Mouse (Mus musculus) kidney, adult 11 months (tissue): ENCODE measurements around the gene Svep1.

Source experiments
- DNase-seq: peaks from one replicate; pipeline ENCODE4 v3.0.0; 2022

Svep1 gene

DNA sequence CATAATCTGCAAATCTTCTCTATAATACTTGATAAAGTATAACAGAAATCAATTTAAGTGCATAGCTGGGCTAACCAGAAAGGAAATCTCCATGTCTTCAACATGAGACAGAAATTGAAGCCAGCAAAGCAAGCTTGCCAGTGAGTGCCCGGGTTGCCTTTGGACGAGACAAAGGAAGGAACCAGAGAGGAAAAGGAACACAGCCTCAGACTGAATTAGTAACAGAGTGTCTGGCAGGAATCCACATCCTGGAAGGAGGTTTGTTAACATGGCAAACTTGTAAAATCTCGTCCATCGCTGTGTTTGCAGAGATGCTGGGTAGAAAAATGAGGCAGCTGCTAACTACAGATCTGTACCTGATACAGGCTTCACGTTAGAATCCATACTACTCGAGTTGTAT is 128.7 kb downstream of the Svep1 start:
- no peak for DNase-seq

DNA sequence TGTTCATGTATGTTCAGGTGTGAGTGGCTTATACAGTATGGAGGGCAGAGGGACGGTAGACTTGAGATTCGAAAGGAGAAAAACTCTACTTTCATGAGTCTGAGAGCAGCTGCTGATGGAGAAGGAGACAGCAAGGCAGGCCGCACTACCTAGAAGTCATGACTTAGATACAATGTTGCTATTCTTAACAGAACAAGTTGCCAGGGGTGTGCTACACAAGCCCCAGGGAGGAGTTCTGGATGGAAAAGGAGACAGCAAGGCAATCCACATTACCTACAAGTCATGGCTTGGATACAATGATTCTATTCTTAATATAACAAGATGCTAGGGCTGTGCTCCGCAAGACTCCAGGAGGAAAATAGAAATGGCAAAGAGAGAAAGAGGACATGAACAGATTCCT is 129.1 kb downstream of the Svep1 start:
- DNase-seq, result no peak

DNA sequence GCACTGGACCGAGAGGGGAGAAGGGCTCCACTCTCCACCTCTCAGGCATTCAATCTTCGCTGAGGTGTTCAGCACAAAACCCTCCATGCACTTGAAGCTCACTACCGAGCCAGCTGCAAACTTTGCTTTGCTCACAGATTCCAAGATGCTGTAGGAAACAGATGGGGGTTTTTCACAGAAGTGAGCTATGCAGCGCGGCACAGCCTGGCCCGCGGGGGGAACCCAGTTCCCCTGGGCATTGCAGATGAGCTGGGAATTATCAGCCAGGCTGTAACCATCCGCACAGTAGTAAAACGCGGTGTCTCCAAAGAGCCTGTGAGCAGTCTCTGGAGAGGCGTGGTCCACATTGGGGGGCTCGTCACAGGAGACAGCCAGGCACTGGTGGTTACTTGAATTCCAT is 133.8 kb downstream of the Svep1 start:
- no peak for DNase-seq

DNA sequence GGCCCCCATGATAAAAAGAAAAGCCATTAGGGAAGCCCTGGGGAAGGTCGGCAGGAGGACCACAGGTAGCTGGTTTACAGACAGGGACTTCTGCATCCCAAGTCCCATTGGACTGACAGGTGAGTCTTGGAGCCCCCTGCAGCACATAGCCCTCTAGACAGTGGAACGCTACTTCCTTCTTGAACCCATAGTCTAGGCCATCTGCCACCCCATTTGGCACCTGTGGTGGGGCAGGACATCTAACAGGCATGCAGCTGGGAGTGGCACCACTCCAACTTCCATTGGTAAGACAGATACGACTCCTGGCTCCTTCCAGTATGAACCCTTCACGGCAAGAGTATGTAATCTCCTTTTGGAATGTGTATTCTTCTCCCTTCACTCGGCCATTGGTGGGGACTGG is 137.8 kb downstream of the Svep1 start:
- DNase-seq, result no peak

DNA sequence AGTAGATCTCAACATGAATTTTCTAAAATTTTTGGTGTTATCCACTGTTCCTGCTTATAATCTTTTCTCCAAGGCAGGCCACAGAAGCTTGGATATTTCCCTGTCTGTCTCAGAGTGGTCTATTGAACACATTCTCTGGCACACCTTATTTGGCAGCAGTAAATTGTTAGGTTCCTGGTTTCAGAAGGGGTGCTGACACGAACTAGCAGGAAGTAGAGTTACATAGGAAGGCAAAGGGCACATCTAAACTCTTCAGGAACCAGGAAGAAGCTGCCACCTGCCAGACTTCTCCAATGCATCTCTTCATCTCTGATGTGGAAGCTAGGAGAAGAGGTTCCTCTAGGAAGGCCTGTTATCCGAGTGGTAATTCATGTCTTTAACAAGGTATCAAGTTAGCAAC is 141.9 kb downstream of the Svep1 start:
- DNase-seq, result no peak

DNA sequence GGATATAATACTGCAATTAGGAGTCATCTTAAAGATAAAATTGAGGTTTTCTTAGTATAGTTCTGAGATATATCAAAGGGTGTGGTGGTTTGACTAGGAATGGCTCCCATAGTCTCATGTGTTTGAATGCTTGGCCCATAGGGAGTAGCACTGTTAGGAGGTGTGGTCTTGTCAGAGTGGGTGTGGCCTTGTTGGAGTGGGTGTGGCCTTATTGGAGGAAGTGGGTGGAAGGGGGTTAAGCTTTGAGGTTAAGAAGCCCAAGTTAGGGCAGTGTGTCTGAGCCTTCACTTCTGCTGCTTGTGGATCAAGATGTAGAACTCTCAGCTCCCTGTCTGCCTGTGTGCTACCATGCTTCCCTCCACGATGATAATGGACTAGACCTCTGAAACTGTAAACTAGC is 143.7 kb downstream of the Svep1 start:
- DNase-seq, result no peak

DNA sequence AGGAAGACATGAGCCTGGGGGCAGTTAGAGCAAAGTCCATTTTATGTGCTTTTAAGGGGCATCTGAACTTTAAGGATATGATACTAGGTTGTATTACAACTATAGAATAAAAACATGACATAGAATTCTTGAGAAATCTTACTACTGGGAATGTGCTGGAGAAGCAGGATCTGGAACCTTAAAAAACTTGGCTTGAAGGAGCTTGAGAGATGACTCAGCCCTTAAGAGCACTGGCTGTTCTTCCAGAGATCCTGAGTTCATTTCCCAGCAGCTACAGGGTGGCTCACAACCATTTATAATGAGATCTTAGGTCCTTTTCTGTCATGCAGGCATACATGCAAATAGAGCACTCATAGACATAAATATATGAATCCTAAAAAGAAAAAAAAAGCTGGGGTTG is 151.0 kb downstream of the Svep1 start:
- DNase-seq, result no peak

DNA sequence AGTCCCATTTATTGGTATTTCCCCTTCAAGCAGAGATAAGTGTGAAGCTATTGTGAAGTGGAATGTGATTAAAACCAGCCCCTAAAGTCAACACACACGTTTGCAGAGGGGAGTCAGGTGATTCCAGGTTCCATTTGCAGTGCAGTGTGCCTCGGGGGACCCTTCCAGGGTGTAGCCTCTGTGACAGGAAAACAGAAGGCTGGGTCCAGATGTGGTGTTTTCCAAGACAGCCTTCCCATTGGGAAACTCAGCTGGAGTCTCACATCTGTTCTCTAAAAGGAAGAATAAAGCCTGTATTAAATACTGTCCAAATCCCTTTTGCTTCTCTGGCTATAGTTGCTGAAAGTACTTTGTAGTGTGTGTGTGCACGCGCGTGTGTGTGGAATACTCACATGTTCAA is 152.2 kb downstream of the Svep1 start:
- no peak for DNase-seq

DNA sequence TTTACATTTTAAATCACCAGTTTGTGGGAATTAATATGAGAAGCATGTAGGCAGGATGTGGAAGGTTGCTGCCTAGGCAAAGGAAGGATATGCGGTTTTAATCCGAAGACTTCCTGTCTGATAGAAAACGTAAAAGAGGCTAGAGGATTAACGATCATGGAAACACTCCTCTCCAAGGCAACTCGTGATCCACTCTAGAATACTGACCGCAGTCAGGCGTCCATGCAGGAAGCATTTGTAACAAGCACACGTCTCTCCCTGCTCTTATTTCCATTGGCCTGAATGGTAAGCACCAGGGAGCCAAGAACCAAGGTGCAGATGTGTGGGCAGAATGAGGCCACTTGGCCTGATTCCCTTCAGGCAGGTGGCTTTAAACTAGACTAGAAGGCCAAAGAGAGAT is 155.9 kb downstream of the Svep1 start:
- DNase-seq, result no peak

DNA sequence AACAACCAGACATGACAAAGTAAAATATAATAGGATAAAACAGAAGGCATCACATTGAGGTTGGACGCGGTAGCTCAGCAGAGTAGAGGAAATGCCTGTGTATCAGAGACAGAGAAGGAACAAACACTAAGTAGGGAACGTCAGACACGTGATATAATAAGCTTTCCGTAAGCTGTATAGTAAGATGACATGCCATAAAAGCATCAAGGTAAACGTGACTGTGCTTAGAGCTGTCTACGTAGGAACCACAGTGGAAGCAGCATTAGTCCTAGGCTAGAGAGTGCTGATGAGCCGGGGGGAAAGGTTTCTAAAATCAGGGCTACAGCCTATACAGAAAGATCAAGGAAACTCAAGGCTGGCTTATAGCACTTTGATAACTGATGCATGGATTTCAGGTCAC is 156.4 kb downstream of the Svep1 start:
- DNase-seq, result no peak

DNA sequence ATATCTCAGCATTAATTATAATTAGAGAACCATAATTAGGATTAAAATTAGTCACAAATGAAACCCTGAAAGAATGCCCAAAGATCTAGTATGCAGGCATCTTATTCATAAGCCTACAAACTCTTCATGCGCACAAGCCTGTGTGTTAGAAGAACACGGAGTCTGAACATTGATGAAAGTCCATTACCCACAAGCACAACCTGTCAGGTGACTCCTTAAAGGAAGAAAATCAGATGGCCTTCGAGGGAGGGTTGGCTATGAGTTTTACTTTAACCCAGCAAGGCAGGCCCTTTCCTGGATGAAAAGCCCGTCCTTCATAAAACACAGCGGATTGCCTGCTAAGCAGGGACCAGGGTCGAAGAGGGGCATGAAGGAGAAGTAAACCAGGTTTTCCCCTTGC is 161.8 kb downstream of the Svep1 start:
- peak; percentile 41 for DNase-seq

DNA sequence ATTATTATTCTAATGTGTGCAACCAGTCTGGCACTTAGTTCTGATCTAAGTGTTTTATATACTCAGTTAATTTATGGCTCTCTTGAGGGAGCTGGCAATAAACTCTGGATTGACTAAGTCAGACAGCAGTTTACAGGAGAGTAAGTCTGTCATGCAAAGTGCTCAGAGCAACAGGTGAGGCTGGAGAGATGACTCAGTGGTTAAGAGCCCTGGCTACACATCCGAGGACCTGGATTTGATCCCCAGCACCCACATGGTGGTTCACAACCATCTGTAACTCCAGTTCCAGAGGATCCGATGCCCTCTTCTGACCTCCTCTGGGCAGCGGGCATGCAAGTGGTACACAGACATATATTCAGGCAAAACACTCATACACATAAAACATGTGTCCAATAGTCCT is 162.3 kb downstream of the Svep1 start:
- DNase-seq, result no peak

DNA sequence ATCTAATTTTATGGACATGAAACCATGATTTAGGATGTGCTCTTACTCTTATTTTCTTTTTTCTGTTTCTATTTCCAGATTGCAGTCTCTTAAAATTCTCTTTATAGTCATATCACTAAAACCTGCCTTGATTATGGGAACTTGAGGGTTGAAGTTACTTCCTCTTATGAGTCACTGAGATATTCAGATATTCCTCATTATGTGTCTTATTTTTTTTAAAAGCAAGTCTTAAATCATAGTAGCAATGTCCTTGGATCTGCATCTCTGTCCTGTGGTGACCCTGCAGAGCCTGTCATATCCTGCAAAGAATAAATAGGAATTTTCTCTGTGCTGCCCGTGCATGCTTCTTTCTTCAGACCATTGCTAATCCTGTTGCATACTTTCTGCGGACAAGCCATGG is 166.6 kb downstream of the Svep1 start:
- no peak for DNase-seq

DNA sequence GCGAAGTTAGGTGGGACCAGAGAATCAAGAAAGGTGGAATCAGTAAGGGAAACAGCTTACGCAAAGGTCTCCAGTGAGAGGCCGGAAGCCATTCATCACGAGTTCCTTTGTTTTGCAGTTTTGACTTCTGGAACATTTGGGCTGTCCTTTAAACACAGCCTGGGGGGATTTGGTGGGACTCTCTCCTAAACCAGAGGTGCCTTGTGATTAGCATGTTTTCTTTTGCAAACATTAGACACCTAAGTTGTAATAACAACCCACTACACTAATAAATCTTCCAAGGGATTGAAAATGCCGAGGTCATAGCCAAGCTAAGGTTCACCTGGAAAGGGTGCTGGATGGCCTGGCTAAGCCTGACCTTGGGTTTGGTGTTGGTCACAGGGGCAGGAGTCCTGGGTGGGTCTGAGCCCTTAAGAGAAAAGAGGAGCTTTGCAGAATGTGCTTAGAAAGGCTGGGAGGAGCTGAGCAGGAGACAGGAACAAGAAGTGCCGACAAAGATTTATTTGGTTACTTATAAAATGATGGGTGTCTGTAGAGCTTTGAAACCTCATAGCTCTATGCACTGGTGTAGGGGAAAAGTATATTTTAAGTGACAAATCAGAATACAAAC is 169.5 kb downstream of the Svep1 start:
- no peak for DNase-seq

DNA sequence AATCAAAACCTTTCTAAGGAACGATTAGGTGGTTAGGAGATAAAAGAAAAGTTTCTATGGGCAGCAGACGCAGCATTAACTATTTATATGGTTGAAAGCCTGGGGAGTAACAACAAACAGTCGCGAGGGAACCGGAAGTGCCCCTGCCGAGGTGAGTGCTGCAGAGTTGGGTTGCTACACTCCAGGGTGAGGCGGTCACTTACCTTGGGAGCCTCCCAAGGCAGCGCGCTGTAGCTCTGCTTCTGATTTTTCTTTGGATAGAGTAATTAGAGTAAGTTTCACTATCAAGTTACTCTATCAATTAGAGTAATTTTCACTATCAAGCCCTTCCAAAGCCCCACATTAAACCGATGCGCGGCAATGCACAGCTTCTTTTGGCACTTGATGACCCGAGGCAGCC is 172.0 kb downstream of the Svep1 start:
- DNase-seq, result no peak

DNA sequence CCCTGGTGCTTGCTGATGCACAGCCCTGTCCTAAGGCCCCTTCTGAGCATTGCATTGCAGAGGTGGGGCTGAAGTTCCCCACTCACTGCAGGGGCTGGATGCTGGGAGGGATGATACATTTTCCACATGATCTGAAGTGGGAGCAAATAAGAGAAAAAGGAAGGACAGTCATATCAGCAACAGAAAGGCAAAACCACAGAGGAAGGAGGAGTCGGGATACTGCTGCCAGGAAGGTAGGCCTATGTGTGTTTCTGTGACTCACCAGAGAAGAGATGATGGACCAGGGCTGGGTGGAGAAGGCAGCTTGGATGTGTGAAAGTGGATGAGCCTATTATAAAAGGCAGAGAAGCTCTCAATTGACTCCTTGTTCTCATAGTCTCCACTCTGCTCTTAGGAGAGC is 173.9 kb downstream of the Svep1 start:
- DNase-seq, result no peak

DNA sequence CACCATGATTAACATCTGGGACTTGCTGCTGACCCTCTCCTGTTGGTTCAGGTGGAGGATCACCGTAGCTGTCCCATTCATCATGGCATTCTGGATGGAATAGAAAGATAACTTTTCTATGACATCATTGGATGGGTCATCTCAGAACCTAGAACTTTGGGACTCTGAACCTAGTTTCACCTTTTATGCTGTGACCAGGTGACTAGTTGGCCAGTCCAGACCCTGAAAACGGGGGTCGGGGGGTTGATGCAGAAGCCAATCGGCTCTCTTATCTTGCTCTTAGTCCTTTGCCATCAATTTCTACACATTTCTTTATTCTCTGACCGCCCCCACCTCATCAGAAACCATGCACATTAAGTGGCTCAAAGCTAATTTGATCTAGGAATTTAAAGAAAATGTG is 197.6 kb downstream of the Svep1 start, which contains the start of gene Txndc8:
Txndc8 (minus strand) TSS at position 101 of the 400 bp plus-strand sequence.
- DNase-seq, result no peak

DNA sequence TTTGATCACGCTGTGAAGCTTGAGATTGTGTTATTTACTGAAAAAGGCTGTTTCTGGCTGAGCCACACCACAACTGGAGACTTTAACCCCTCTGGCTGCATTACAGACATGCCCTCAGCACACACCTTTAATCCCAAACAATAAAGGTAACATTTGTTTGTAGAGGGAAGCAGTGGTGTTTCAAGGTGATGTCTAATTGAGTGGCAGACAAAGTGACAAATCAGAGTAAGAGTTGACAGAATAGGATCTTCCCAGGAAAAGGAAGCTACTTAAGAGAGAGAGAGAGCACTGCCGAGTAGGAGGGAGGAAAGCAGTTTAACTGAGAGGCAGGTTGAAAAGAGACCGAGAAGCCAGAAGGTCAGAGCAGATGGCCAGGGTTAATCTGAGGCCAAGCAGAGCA is 203.2 kb downstream of the Svep1 start:
- no peak for DNase-seq
